Mouse (Mus musculus): ENCODE measurements at regions not wholly inside any gene's neighbourhood (a gene's known extent, or its start where the extent isn't known, plus 50 kb on each side); places are given as distances from the start of the nearest gene placed in this dataset.

DNA sequence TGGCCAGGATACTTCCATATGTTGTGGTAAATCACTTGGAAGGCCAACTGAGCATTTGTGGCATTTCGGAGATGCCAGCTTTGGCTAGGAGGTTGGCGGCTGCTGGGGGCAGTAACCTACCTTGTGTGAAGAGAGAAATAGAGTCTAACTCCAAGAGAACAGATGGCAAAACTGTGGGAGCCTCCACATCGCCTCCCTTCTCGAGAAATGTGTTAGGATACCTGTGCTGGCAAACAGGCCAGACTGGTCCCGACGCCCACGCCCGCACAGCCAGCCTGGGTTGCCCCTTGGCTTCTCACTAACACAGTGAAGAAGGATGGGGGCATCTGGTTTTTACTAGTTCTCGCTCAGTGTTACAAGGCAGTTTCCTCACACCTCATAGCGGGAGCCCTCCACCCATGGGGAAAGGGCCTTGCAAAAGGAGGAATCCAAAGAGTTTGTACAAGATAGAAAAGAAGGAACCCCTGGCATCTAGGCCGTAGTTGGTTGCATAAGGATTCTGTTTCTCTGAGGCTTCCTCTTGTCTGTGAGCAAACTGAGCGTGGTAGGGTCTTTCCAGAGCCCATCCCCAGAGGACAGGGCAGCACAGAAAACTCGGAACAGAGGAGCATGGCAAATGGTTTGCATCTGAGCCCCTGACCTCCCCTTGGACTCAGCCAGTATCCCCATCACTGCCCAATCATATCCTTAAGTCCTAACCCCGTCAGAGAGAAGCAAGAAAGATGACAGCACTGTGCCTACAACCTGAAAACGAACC lies 330.5 kb upstream of the Jarid2 start:
- intact Hi-C loops (cut with DNase I) = loop anchor here (5.0 kb wide), 1 partner anchor 326 kb away; no protein-coding TSS in a partner anchor
- DNase-seq (ENCODE audit: low spot score in 2 of 2) = peak; percentile 52 to 56

DNA sequence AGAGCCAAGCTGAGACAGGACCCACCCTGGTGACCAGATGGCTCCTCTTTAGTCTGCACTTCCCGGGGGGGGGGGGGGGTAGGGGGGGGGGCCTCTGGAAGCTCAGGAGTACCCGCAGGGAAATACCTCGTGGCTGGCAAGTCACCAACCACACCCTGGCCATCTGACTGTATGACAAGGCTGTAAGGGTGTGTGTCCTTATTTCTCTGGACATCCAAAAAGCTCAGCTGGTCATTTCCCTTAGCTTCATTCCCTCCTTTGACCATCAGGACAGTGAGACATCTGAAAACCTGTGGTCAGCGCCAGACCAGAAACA lies 329.9 kb upstream of the Jarid2 start:
- intact Hi-C loops (cut with DNase I) = loop anchor here (5.0 kb wide), 1 partner anchor 327 kb away; no protein-coding TSS in a partner anchor
- no peak for DNase-seq (ENCODE audit: low spot score in 2 of 2)

DNA sequence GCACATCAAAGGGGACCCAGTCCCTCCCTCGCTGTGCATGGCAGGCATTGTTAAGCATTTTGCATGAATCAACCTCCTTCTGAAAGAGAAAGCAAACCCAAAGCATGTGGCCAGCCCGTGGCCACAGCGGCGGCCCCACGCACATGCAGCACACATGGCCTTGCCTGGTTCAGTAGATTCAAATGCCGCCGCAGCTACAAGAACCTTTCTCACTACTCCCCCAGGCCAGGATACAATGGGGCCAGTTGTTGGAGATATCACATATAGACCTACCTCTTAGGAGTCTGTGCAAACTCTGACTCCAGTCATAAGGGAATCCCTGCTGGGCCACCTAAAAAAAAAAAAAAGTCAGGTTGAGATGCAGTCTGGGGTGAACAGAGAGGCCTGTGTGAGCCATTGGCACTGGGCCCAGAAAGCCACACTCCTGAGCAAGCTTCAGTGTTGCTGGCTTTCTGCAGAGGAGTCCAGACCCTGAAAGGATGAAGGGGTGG lies 329.4 kb upstream of the Jarid2 start:
- DNase-seq (ENCODE audit: low spot score in 2 of 2) = no peak
- intact Hi-C loops (cut with DNase I) = loop anchor here (5.0 kb wide), 1 partner anchor 328 kb away; no protein-coding TSS in a partner anchor

DNA sequence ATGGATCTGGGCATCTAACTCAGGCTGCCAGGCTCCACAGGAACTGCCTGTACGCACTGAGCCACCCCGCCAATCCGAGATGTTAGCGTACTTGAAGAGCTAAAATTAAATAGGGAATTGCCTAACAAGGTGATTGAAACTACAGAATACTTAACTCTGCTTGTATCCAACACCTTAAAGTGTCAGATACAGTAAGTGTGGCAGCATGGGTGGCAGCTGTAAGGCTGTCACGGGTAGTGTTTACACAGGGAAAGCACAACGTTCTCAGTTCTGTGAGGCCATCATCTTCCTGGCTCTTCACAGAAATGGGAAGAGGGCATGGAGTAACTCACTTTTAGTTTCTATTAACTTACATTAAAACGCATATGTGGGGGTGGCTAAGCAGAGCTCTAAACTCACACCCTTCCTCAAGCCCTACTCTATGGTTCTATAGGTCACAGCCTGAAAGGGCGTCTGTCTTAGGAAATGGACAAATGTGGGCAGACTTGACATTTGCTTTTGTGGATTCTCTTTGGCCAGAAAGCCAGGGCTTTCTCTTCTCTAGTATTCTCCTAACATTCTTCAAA lies 325.2 kb upstream of the Jarid2 start:
- no peak for DNase-seq (ENCODE audit: low spot score in 2 of 2)
- intact Hi-C loops (cut with DNase I) = no loop called here

DNA sequence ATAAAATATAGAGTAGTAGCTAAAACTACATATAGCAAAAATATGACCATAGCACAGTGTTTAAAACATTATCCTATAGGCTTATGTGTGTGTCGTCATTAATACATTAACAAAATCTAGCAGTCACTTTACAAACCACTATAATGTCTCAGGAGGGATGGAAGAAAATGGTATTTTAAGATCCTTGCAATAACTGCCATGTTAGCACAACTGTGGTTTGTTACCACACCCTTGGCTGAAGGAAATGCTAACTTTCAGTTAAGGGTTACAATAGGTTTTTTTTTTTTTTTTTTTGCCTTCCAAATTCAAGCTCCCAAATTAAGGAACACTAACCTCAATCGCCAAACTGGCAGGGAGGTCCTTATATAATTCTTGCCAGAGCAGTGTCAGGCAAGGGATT lies 322.0 kb upstream of the Jarid2 start:
- intact Hi-C loops (cut with DNase I) = no loop called here
- DNase-seq (ENCODE audit: low spot score in 2 of 2) = no peak

DNA sequence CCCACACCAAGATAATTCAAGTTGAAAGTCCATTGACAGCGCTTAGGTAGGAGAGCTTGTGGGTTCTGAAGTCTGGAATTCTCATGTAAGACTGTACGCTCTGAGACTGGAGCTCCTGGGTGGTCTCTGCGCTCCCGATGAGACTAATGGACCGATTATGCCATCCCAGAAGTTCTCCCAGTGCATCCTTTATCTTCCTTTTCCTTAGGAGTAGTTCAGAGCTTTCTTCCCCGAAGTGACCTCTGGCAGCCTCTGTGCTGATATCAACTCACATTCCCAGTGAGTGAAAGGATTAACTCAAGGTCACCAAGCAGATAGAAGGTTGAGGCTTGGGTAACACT lies 320.7 kb upstream of the Jarid2 start:
- no peak for DNase-seq (ENCODE audit: low spot score in 2 of 2)
- intact Hi-C loops (cut with DNase I) = no loop called here

DNA sequence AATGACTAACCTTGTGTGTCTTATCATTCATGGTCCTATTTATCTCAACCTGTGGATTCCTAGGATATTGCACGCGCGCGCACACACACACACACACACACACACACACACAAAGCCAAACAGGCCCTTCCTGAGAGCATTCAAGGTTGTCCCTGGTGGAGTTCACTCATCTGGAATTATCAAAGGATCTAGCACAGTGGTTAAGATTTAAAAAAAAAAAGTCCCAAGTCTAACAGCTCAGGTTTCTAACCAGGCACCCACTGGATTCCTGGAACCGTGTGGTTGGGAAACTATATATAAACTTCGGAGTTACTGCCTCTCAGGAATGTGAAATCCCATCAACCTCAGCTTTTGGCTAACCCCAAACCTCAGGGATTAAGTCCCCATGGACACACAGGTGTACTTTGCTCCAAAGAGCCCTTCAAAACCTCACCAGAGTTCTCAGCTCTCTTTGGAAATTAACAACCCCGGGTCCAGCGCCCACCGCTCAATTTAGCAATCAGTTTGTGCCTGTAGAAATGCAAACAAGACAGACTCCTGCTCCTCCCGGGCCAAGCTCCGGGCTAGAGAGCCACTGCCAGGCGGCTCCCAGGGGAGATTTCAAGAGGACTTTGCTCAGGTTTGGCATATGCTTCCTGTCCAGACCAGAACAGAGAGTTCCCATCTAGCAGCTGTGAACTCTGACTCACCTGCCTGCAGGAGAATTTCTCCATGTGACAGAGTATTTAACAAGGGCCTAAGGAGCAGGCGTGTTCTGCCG lies 320.1 kb upstream of the Jarid2 start:
- no peak for DNase-seq (ENCODE audit: low spot score in 2 of 2)
- intact Hi-C loops (cut with DNase I) = no loop called here

DNA sequence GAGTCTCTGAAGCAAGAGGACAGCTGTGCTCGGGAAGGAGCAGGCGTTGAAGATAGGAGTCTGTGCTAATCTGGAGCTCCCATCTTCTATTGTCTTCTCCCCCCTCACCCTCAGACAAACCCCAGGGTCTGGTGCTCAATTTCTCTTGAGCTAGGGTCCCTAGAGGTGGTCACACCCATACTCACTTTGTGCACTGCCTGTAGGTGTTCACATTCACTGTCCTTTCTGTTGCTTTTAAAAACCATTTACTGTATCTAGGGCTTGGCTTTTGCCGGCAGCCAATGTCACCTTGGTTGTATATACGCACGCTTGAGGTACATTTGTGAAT lies 319.6 kb upstream of the Jarid2 start:
- no peak for DNase-seq (ENCODE audit: low spot score in 2 of 2)
- intact Hi-C loops (cut with DNase I) = no loop called here

DNA sequence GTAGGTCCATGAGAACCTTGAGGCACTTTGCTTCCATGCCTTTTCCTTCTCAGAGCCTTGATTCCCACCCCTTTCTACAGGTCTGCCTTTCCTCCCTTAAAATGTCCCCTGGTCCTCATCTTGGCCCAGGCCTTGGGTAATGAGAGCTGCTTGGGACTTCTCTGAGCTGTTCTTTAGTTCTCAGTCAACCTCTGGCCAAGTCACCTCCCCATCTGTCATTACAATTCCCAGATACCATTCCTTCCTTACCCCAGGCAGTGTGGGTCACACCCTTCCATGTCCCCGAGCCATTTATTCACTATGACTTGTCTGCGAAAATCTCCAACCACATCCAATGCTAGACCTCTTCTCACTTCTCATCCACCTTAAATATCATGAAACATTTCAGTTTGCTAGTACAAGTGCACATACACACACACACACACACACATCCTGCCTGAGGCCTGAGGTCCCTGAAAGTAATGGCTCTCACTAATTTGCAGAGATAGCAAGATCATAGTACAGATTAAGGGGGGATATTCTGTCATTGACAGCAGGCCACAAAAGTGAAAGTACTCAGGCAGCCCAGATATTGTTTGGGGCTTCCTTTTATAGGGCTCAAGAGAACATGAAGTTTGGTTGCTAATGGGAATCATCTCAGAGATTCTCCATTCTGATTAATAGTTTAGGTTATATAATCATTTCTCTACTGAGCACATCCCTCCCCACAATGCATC lies 317.3 kb upstream of the Jarid2 start:
- DNase-seq (ENCODE audit: low spot score in 2 of 2) = no peak
- intact Hi-C loops (cut with DNase I) = no loop called here

DNA sequence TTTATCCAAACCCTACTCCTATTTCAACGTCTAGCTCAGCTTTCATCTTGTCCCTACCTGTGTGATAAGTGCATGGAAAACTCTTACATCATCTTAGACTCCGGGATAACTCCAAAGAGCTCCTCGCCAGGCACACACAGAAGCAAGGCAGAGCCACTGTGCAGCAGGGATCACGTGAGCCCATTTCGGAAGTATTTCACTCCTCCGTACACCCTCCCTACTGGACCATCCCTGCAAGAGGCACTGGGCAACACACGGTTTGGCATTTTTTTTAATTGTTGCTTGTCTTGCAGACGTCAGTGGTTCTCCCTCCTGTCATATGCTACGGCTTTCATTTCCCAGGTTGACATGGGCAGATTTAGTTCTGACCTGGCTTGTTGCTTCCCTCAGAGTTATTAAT lies 316.0 kb upstream of the Jarid2 start:
- DNase-seq (ENCODE audit: low spot score in 2 of 2) = no peak
- intact Hi-C loops (cut with DNase I) = no loop called here

DNA sequence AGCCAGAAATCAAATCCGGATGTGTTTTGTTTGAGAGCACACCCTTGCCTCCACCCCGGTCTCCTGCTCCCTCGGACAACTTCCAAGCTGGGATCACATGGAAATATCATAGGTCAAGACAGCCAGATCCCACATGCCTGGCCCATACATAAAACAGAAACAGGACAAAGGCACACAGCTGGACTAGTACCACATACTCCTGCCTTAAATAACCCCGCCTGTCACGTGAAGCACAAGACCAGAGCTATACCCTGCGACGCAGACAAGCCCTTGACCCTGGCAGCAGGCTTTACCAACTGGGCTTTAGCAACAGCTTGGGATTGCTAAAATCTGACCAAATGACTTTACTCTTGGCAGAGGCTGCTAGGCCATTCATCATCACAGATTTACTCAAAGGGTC lies 313.3 kb upstream of the Jarid2 start:
- intact Hi-C loops (cut with DNase I) = no loop called here

DNA sequence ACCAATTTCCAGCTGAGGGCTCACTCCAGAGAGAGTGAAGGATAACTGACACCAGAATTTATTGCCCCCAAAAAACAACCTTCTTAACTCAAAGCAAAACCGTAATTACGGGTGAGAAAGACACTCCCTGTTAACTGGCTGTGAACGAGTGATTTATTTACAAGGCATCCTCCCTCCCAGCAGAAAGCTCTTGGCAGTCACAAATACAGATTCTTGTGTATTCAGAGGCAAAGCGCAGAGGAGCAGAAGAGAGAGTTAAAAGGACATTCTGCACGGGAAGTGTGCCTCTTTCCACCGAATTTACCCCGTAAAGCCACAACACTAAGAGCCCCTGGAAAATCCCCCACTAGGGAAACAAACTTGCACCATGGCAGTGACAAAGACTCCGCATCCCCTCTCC lies 312.3 kb upstream of the Jarid2 start:
- DNase-seq (ENCODE audit: low spot score in 2 of 2) = no peak
- intact Hi-C loops (cut with DNase I) = no loop called here

More for the DNA sequence above, 313.3 kb upstream of the Jarid2 start:
- DNase-seq (ENCODE audit: low spot score in 2 of 2) = no peak

DNA sequence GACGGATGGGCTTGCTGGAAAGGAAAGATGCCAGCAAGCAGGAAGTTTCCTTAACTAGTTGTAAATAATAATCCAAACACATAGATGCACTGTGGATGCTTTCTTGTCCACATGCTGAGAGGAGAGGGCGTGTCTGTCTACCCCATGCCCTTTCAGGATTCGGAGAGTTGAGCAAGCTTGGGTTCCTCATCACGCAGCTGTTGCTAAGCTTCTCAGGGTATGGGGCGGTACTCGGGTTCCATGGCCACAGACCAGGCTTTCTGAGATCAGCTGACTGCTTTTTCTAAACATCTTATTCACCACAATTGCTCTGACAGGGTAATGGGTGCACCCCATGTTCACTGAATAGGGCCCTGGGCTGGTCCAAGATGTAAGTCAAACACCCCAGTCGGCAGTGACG lies 310.2 kb upstream of the Jarid2 start:
- no peak for DNase-seq (ENCODE audit: low spot score in 2 of 2)
- intact Hi-C loops (cut with DNase I) = no loop called here

DNA sequence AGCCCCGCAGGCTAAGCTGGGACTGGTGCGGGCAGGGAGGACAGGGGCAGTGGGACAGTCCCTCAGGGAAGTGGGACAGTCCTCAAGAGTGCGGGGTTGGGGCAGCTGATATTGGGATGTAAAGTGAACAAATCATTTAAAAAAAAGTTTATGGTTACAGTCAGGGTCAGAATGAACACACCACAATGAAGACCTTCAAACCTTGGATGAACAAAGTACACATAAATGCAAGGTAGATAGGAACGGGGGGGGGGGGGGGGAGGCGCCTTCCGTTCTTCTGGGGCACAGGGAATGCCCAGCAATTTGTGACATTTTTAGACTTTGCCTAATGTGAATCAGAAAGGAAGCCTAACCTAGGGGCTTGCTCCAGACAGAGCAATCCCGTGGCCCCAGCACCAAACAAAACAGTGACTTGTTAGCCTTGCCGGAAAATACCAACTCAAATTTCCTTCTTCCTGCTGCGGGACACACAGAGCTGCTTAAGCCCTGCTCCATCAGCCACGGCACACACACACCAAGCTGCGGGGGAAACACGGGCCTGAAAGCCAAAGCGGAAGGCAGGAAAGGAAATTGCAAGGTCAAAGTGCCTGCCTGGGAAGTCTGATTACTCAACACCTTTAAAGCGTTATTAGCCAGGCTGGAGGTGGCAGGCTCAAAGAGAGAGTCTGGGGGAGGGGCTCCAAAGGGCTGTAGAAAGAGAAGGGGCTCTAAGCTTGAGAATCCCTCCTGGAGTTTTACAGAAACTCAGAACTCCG lies 309.6 kb upstream of the Jarid2 start:
- no peak for DNase-seq (ENCODE audit: low spot score in 2 of 2)
- intact Hi-C loops (cut with DNase I) = no loop called here

DNA sequence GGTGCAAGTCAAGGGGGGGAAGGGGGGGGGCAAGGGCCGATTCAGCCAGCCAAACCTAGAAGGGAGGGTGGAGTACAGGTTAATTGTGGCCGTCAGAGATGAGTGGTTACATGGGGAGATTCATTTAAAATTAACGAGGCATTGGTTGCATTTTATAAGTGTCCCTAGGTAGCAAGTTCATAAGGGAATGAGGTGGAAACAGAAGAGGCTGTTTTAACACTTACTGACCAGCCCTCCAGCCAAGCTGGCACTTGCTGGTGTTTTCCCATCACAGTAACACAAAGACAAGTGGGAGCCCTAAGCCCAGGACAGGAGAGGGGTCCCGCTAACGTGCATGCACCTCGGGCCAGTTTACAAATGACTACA lies 309.1 kb upstream of the Jarid2 start:
- no peak for DNase-seq (ENCODE audit: low spot score in 2 of 2)
- intact Hi-C loops (cut with DNase I) = no loop called here

DNA sequence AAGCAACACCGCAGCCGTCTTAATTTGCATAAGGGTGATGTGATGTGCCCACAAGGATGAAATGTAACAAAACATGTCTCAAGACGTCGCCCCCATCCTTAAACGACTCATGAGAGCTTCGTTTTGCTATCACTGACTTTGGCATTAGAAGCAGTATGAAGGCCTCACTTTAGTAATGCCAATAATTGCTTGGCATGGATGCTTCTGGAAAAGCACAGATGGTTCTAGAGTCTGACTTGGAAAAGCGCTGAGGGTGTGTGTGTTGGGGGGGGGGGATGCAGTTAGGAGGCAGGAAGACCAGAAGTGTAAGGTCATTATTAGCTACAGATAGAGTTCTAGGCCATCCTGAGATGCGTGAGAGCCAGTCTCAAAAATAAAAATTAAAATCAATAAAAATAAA lies 308.3 kb upstream of the Jarid2 start:
- intact Hi-C loops (cut with DNase I) = no loop called here
- no peak for DNase-seq (ENCODE audit: low spot score in 2 of 2)

DNA sequence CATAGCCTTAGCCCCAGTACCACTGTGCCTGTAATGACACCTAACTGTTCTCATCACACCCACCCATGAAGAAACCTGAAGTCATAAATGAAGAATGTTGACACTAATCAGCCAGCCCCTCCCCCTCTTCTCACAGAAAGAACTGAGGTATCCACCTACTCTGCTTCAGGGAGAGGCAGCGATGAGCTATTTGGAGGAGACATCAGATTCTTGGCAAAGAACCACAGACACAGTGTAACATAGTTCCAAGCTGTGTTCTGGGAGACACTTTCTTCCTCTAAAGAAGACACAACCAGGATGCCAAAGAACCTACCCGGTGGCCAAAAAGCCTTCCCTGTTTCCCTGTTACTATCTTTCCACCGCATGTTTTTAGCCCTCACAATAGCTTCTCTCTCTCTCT lies 307.8 kb upstream of the Jarid2 start:
- intact Hi-C loops (cut with DNase I) = no loop called here
- DNase-seq (ENCODE audit: low spot score in 2 of 2) = peak; percentile 45 to 52

DNA sequence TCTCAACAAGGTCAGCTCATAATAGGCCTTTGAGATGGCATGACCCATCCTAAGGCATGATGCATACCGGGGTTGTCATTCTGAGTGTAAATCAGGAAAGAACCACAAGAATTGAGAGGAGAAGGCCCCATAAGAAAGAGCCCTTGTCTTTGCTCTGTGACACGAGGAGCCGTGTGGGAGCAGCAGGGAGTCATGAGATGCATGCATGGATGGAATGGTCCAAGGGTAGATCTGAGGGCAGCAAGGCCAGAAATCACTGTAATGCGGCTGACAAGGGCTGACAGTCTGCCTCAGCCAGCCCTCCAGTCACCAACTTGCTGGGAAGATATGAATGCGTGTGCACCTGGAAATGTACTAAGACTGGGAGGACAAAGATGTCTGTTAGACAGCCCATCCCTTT lies 307.4 kb upstream of the Jarid2 start:
- no peak for DNase-seq (ENCODE audit: low spot score in 2 of 2)
- intact Hi-C loops (cut with DNase I) = no loop called here

DNA sequence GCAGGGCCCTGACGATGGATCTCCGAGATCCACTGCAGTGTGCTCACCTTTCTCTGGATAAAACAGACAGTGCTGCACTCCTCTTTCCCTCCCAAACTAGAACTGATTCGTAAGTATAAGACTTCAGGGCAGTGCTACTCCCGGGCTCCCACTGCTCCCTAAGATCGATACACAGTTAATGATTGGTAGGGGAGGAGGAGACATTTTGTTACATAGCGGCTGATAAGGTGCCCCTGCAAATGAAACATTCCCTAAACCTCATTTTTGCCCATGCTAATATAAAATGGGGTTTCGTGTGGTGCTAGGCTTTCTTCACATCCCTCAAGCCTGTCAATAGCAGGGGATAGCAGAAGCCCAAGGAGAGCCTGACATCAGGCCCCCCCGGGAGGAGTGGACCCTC lies 298.8 kb upstream of the Jarid2 start:
- no peak for DNase-seq (ENCODE audit: low spot score in 2 of 2)
- intact Hi-C loops (cut with DNase I) = no loop called here

DNA sequence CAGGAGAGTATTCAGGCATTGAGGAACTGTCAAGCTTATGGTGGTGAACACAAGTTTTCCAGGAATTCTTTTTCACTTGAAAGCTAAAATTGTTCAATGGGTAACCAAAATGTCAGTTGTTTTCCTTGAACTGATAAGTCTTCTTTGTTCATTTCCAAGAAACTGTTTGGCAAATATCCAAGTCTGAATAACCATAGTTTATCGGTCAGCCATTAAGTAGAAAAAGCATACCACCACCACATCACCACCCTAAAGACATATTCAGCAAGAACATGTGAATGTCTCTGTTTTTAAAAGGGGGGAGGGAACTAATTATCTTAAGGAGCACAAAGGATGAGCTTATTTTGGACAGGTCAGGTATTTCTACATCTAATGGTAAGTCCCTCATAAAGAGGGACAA lies 291.6 kb upstream of the Jarid2 start:
- intact Hi-C loops (cut with DNase I) = no loop called here
- DNase-seq (ENCODE audit: low spot score in 2 of 2) = no peak
